26 mouse cellular contexts compared by ENCODE assay signal in the genomic region with DNA sequence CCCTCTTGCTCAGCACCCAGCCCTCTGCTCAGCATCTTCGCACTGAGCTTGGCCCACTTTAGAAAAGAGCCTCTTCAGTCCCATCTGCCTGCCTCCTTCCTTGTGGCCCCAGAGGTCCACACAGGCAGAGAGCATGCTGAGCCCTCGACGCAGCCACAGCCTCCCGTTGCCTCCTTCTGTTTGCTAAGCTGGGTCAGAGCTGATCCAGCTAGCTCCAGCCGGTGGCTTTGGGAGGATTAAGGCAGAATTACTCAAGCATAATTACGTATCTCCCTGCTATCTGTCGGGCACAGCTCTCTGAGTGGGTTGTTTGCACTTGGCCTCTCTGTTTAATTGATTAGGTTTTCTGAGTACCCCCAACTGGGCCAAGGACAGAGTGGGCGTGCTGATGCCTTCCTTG.
DNase-seq lines count a peak whose midpoint lies in the region; ATAC-seq lines count a peak whose summit lies in the region.
"Had no signal": no experiment of that assay in that cellular context is flagged by ENCODE, and none has a peak within 500 bp of the region (broad histone marks: within the 10 kb centered on the region; RNA-seq: fewer than 3 reads in every experiment).

No protein-coding gene starts in this region.

- 49% methylated on average over 8 of the region's 8 CpGs for WGBS in hindbrain, embryonic 15.5 days
- WGBS in hindbrain, embryonic 10.5 days, result 51% methylated on average over 8 of the region's 8 CpGs
- 42% methylated on average over 8 of the region's 8 CpGs for WGBS in embryonic facial prominence, embryonic 10.5 days
- 9% methylated on average over 8 of the region's 8 CpGs for WGBS in midbrain, embryonic 13.5 days

- no peaks in the 10 kb centered on the region for H3K36me3 ChIP-seq in hindbrain, embryonic 15.5 days
- peaks cover 5% of the 10 kb centered on the region; the same call in 1 of the 2 replicates for H3K36me3 ChIP-seq in hindbrain, embryonic 10.5 days
- no peaks in the 10 kb centered on the region for H3K36me3 ChIP-seq in embryonic facial prominence, embryonic 10.5 days (replicated peaks)
- H3K36me3 ChIP-seq in midbrain, embryonic 13.5 days, result 0 out of 2 replicates have a peak, but pooled peaks cover 2% of the 10 kb centered on the region
- H3K36me3 ChIP-seq: embryonic facial prominence, embryonic 13.5 days; heart, embryonic 10.5 days; limb, embryonic 12.5 days; neural tube, embryonic 15.5 days; stomach, embryonic 15.5 days had no signal

- H3K9ac ChIP-seq in hindbrain, embryonic 15.5 days, result no peak overlapping the region
- no peak overlapping the region for H3K9ac ChIP-seq in midbrain, embryonic 13.5 days (replicated peaks)
- H3K9ac ChIP-seq: embryonic facial prominence, embryonic 13.5 days; limb, embryonic 12.5 days; liver, postnatal 0 days; neural tube, embryonic 15.5 days; stomach, embryonic 15.5 days had no signal

- no peak overlapping the region for H3K4me2 ChIP-seq in hindbrain, embryonic 15.5 days
- H3K4me2 ChIP-seq in midbrain, embryonic 13.5 days (replicated peaks), result no peak overlapping the region
- H3K4me2 ChIP-seq: embryonic facial prominence, embryonic 13.5 days; limb, embryonic 12.5 days; liver, embryonic 11.5 days; neural tube, embryonic 15.5 days; stomach, embryonic 15.5 days had no signal

- peak; percentile 39; the same call in 1 of the 2 replicates for ATAC-seq in hindbrain, embryonic 15.5 days (ENCODE audit: low FRiP score, low read depth)
- ATAC-seq in midbrain, embryonic 13.5 days, result peak; percentile 67
- ATAC-seq: liver, postnatal 0 days; lung, postnatal 0 days; Patski had no signal

- no peaks in the 10 kb centered on the region for H3K9me3 ChIP-seq in hindbrain, embryonic 15.5 days
- H3K9me3 ChIP-seq in hindbrain, embryonic 10.5 days, result no peaks in the 10 kb centered on the region
- no peaks in the 10 kb centered on the region for H3K9me3 ChIP-seq in embryonic facial prominence, embryonic 10.5 days
- H3K9me3 ChIP-seq in midbrain, embryonic 13.5 days, result no peaks in the 10 kb centered on the region
- H3K9me3 ChIP-seq: embryonic facial prominence, embryonic 13.5 days; heart, embryonic 10.5 days; limb, embryonic 12.5 days; neural tube, embryonic 15.5 days; stomach, embryonic 15.5 days had no signal

- H3K27ac ChIP-seq in hindbrain, embryonic 15.5 days (replicated peaks), result 0 out of 2 replicates have a peak overlapping the region, but pooled peaks have one; percentile 36
- no peak overlapping the region for H3K27ac ChIP-seq in hindbrain, embryonic 10.5 days
- H3K27ac ChIP-seq in embryonic facial prominence, embryonic 10.5 days (replicated peaks), result peak overlapping the region; percentile 48; the same call in 1 of the 2 replicates
- H3K27ac ChIP-seq in midbrain, embryonic 13.5 days, result peak overlapping the region; percentile 70
- H3K27ac ChIP-seq: embryonic facial prominence, embryonic 13.5 days; gastrocnemius, adult 2 months; heart, embryonic 10.5 days; kidney, postnatal 0 days; limb, embryonic 12.5 days; macrophage; neural tube, embryonic 15.5 days; stomach, embryonic 15.5 days had no signal

- no peak for DNase-seq in hindbrain, embryonic 10.5 days (ENCODE audit: low spot score)
- DNase-seq in embryonic facial prominence, embryonic 10.5 days (ENCODE audit: low spot score), result no peak
- peak; percentile 63 for DNase-seq in retina, embryonic 14.5 days (ENCODE audit: low spot score)
- DNase-seq in gastrocnemius, postnatal 4 days (ENCODE audit: low spot score in 2 of 2), result no peak
- no peak for DNase-seq in urinary bladder, postnatal 10 days (ENCODE audit: low spot score)
- no peak for DNase-seq in left cerebral cortex, postnatal 25 days (ENCODE audit: low spot score in 2 of 2)
- DNase-seq: adrenal gland, postnatal 36 days; cerebellum, adult 11-12 months; cerebellum, postnatal 14 days; gastrocnemius, adult 2 months; kidney, adult 2 months; liver, postnatal 0 days; thymus, postnatal 25 days had no signal

- peaks cover 23% of the 10 kb centered on the region for H3K4me1 ChIP-seq in hindbrain, embryonic 15.5 days (replicated peaks)
- H3K4me1 ChIP-seq in hindbrain, embryonic 10.5 days (replicated peaks), result peaks cover 20% of the 10 kb centered on the region
- H3K4me1 ChIP-seq in embryonic facial prominence, embryonic 10.5 days, result peaks cover 18% of the 10 kb centered on the region
- peaks cover 41% of the 10 kb centered on the region for H3K4me1 ChIP-seq in midbrain, embryonic 13.5 days (replicated peaks)
- H3K4me1 ChIP-seq: limb, embryonic 12.5 days; stomach, embryonic 15.5 days had no signal

- intact Hi-C loops in left cerebral cortex, postnatal 25 days (cut with DNase I), result no loop called here

- no peak overlapping the region for H3K4me3 ChIP-seq in hindbrain, embryonic 15.5 days
- H3K4me3 ChIP-seq in hindbrain, embryonic 10.5 days, result no peak overlapping the region
- H3K4me3 ChIP-seq in embryonic facial prominence, embryonic 10.5 days, result no peak overlapping the region
- H3K4me3 ChIP-seq in midbrain, embryonic 13.5 days (replicated peaks), result no peak overlapping the region
- H3K4me3 ChIP-seq: embryonic facial prominence, embryonic 13.5 days; erythroblast, embryonic 14.5 days; gastrocnemius, adult 2 months; heart, embryonic 10.5 days; limb, embryonic 12.5 days; neural tube, embryonic 15.5 days; stomach, embryonic 15.5 days had no signal

- H3K27me3 ChIP-seq in hindbrain, embryonic 15.5 days, result peaks cover 4% of the 10 kb centered on the region; the same call in 1 of the 2 replicates
- H3K27me3 ChIP-seq in hindbrain, embryonic 10.5 days (ENCODE audit: insufficient read depth, poor library complexity, severe bottlenecking), result 0 out of 2 replicates have a peak, but pooled peaks cover 5% of the 10 kb centered on the region
- H3K27me3 ChIP-seq in embryonic facial prominence, embryonic 10.5 days (replicated peaks; ENCODE audit: low read depth, poor library complexity, severe bottlenecking), result peaks cover 2% of the 10 kb centered on the region; the same call in 1 of the 2 replicates
- peaks cover 4% of the 10 kb centered on the region; the same call in 1 of the 2 replicates for H3K27me3 ChIP-seq in midbrain, embryonic 13.5 days
- H3K27me3 ChIP-seq: embryonic facial prominence, embryonic 13.5 days; neural tube, embryonic 15.5 days; Patski; stomach, embryonic 15.5 days had no signal
